Mouse (Mus musculus): ENCODE measurements around the gene Sem1. TPM values are rescaled to one million over a fixed set of nuclear protein-coding genes. Genes with fewer than 3 reads are reported as not detected.

Sem1 gene
- polyA plus RNA-seq (2012; rRNA removed; ENCODE audit: low replicate concordance), result 5.5 and 5.6 TPM in 2 replicates

GRCm38 (mm10) chr6:6578304-6579149 lies at the start of gene Sem1:
Sem1 (minus strand) TSS chr6:6578663.

